Mouse (Mus musculus) neural tube, embryonic 15.5 days (tissue): Measurements from ENCODE around the gene Ano10. TPM values are rescaled to one million over a fixed set of nuclear protein-coding genes. Genes with fewer than 3 reads are reported as not detected.

ENCODE experiments used
- ATAC-seq: fragments of 200-750 bp; cut with Nextera tagmentation; 2 replicates; pipeline ENCODE4 v1.8.0; 2017; ENCODE audit warnings: mild to moderate bottlenecking, moderate TSS enrichment, moderate library complexity; ENCODE audit not compliant: low FRiP score
- H3K27ac ChIP-seq: fragments of 300-500 bp; sonication (generic); replicated peaks from 2 replicates; pipeline ENCODE4 v1.5.1; 2015; ENCODE audit warnings: mild to moderate bottlenecking, inconsistent platforms
- H3K27me3 ChIP-seq: fragments of 300-500 bp; sonication (generic); replicated peaks from 2 replicates; pipeline ENCODE4 v1.6.1; 2015; ENCODE audit warnings: inconsistent platforms
- H3K36me3 ChIP-seq: fragments of 300-500 bp; sonication (generic); 2 replicates; pipeline ENCODE4 v1.6.1; 2015; ENCODE audit warnings: inconsistent platforms
- H3K4me1 ChIP-seq: fragments of 300-500 bp; sonication (generic); 2 replicates; pipeline ENCODE4 v1.6.1; 2015; ENCODE audit warnings: inconsistent platforms
- H3K4me2 ChIP-seq: fragments of 300-500 bp; sonication (generic); 2 replicates; pipeline ENCODE4 v1.6.1; 2015; ENCODE audit warnings: inconsistent platforms, mild to moderate bottlenecking, moderate library complexity
- H3K4me3 ChIP-seq: fragments of 300-500 bp; sonication (generic); replicated peaks from 2 replicates; pipeline ENCODE4 v1.5.1; 2015; ENCODE audit warnings: mild to moderate bottlenecking, inconsistent platforms
- H3K9ac ChIP-seq: fragments of 300-500 bp; sonication (generic); replicated peaks from 2 replicates; pipeline ENCODE4 v1.6.1; 2015; ENCODE audit warnings: mild to moderate bottlenecking, inconsistent platforms
- H3K9me3 ChIP-seq: fragments of 300-500 bp; sonication (generic); replicated peaks from 2 replicates; pipeline ENCODE4 v1.6.1; 2016; ENCODE audit warnings: inconsistent platforms
- WGBS: fragments of 180-500 bp; shearing (Covaris S2); methylation state at CpG from one replicate; pipeline ENCODE4 v1.1.7; 2015; ENCODE audit warnings: mixed read lengths; 5-methylcytosine and 5-hydroxymethylcytosine counted together
- polyA plus RNA-seq: library from polyadenylated mRNA; unstranded; fragments of >200 nt; fragmentation: Nextera tagmentation; extraction: Ambion mirVana; gene quantifications from 2 replicates; pipeline ENCODE4 v1.2.1, GENCODE M21; 2015

Gene Ano10
- polyA plus RNA-seq, 1 experiment from 2014 or later = 41.6 TPM

DNA sequence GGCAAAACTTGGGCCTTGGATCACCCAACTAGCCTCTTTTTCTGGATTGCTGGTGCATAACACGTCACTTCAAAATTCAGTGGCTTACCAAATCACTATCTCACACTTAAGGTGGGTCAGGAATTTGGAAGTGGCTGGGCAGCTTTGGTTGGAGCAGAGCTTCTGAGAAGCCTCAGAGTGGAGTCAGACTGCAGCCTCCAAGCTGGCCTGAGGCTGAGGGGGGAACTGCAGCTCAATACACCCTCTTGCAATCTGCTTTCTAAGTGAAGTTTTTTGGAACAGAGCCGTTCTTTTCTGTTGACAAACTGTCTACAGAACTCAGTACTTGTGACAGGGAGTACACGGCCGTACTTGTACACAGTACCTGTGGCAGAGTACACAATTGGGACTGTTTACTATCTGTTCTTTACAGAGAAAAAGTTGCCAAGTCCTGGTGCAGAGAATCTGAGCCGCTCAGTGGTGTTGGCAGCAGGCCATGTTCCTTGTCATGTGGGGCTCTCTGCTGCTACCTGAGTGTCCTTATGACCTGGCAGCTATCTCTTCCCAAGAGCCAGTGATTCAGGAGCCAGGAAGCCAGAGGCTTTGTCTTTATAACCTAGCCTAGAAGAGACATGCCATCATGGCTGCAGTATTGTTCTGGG lies 99.1 kb downstream of the Ano10 start:
- no peak for ATAC-seq
- 0 out of 2 replicates have a peak, but pooled peaks cover 5% of the 10 kb centered on the region for H3K36me3 ChIP-seq
- H3K4me3 ChIP-seq = no peak overlapping the region
- 77% methylated on average over 5 of the region's 5 CpGs for WGBS
- H3K9ac ChIP-seq = no peak overlapping the region
- H3K4me2 ChIP-seq = no peak overlapping the region
- no peak overlapping the region for H3K27ac ChIP-seq
- peaks cover 4% of the 10 kb centered on the region; the same call in 1 of the 2 replicates for H3K4me1 ChIP-seq
- no peaks in the 10 kb centered on the region for H3K27me3 ChIP-seq
- H3K9me3 ChIP-seq = no peaks in the 10 kb centered on the region

DNA sequence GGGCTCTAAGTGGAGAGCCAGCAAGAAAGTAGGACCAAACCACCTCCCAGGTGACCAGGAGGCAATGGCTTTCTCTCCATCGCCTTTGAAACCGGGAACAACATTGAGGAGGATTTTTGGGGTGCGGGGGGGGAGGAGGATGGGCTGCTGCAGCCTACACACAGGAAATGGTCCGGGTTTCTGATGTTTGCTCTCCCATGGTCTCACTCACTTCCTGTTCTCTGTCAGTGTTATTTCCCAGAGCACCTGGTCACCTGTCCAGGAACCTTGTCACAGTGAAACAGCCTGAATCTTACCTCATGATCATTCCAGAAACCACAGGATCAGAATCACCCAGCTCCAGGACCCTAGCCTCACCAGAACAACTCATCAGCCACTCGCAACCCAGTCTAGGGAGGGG lies 100.4 kb downstream of the Ano10 start:
- Histone ChIP-seq H3K36me3 (no peaks in the 10 kb centered on the region), H3K27ac (no peak overlapping the region), H3K4me1 (peaks cover 4% of the 10 kb centered on the region; the same call in 1 of the 2 replicates), H3K9ac (no peak overlapping the region), H3K4me3 (no peak overlapping the region), H3K27me3 (no peaks in the 10 kb centered on the region), H3K9me3 (no peaks in the 10 kb centered on the region), H3K4me2 (no peak overlapping the region)
- ATAC-seq = no peak
- WGBS = 85% methylated on average over 5 of the region's 5 CpGs

GRCm38 (mm10) chr9:122193361-122193760 lies 100.9 kb downstream of the Ano10 start:
- Histone ChIP-seq H3K9ac (no peak overlapping the region), H3K4me2 (no peak overlapping the region), H3K36me3 (no peaks in the 10 kb centered on the region), H3K4me1 (peaks cover 2% of the 10 kb centered on the region; the same call in 1 of the 2 replicates), H3K9me3 (no peaks in the 10 kb centered on the region), H3K4me3 (no peak overlapping the region), H3K27ac (no peak overlapping the region), H3K27me3 (no peaks in the 10 kb centered on the region)
- WGBS = 79% methylated on average over 5 of the region's 5 CpGs
- ATAC-seq = no peak

GRCm38 (mm10) chr9:122188724-122189123 lies 105.5 kb downstream of the Ano10 start:
- WGBS = 67% methylated on average over 1 of the region's 1 CpGs
- H3K9ac ChIP-seq = no peak overlapping the region
- no peaks in the 10 kb centered on the region for H3K36me3 ChIP-seq
- no peaks in the 10 kb centered on the region for H3K9me3 ChIP-seq
- H3K4me3 ChIP-seq = no peak overlapping the region
- no peak for ATAC-seq
- H3K4me2 ChIP-seq = no peak overlapping the region
- no peaks in the 10 kb centered on the region for H3K27me3 ChIP-seq
- no peaks in the 10 kb centered on the region for H3K4me1 ChIP-seq
- no peak overlapping the region for H3K27ac ChIP-seq

GRCm38 (mm10) chr9:122187451-122187921 lies 106.7 kb downstream of the Ano10 start:
- H3K27me3 ChIP-seq = no peaks in the 10 kb centered on the region
- H3K9me3 ChIP-seq = no peaks in the 10 kb centered on the region
- no peak overlapping the region for H3K9ac ChIP-seq
- ATAC-seq = no peak
- H3K4me3 ChIP-seq = no peak overlapping the region
- WGBS = 89% methylated on average over 7 of the region's 7 CpGs
- no peaks in the 10 kb centered on the region for H3K36me3 ChIP-seq
- no peak overlapping the region for H3K4me2 ChIP-seq
- H3K4me1 ChIP-seq = no peaks in the 10 kb centered on the region
- no peak overlapping the region for H3K27ac ChIP-seq

DNA sequence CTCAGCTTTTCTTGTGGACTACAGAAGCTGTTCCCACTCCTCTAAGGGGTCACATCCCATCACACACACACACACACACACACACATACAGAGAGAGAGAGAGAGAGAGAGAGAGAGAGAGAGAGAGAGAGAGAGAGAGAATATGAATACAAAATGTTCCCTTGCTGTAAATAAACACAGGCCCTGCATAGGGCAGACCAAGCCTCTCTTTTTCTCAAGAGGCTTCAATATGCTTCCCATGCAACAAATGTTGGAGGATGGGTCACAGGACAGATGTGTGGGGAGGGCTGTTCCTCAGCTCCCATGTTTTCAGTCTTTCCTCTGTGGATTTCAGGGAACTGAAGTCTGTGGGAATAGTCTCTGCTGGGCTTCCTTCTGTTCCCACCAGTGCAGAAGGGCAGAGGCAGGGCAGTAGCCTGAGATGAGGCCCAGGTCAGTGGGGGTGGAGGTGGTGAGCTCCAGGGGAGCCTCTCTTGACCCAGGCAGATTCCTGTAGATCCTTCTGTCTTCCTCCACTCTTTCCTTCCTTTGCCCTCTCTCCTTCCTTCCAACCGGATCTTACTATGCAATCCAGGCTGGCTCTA lies 107.5 kb downstream of the Ano10 start:
- Histone ChIP-seq H3K27ac (no peak overlapping the region), H3K9me3 (no peaks in the 10 kb centered on the region), H3K9ac (no peak overlapping the region), H3K4me1 (no peaks in the 10 kb centered on the region), H3K4me3 (no peak overlapping the region), H3K4me2 (no peak overlapping the region), H3K36me3 (no peaks in the 10 kb centered on the region), H3K27me3 (no peaks in the 10 kb centered on the region)
- no peak for ATAC-seq
- 87% methylated on average over 1 of the region's 1 CpGs for WGBS

GRCm38 (mm10) chr9:122185953-122186352 lies 108.3 kb downstream of the Ano10 start:
- Histone ChIP-seq H3K4me2 (no peak overlapping the region), H3K9me3 (no peaks in the 10 kb centered on the region), H3K4me3 (no peak overlapping the region), H3K27me3 (no peaks in the 10 kb centered on the region), H3K4me1 (no peaks in the 10 kb centered on the region), H3K27ac (no peak overlapping the region; the same call in 1 of the 2 replicates), H3K36me3 (no peaks in the 10 kb centered on the region), H3K9ac (no peak overlapping the region)
- no peak for ATAC-seq
- WGBS = 82% methylated on average over 6 of the region's 6 CpGs

DNA sequence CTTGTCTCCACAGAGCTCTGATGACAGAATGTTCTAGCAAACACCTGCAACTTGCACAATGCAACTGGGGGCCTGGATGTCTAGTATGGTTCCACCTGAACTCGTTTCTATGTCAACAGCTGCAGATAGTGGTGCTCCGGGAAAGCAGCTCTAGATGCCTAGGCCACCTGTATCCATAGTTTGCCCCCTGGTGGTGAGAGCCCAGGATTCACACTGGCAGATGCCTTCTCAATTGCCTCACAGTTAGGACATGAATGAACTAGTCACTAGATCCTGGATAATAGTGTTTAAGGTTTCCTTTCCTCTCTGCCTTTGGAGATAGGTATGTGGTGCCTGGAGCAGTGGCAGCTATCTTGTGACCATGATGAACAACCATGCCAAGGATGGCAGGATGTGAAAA lies 109.2 kb downstream of the Ano10 start:
- no peak for ATAC-seq
- no peak overlapping the region for H3K27ac ChIP-seq
- no peak overlapping the region for H3K9ac ChIP-seq
- no peak overlapping the region for H3K4me3 ChIP-seq
- no peak overlapping the region for H3K4me2 ChIP-seq
- no peaks in the 10 kb centered on the region for H3K9me3 ChIP-seq
- H3K27me3 ChIP-seq = no peaks in the 10 kb centered on the region
- 15% methylated on average over 2 of the region's 2 CpGs for WGBS
- no peaks in the 10 kb centered on the region for H3K4me1 ChIP-seq
- H3K36me3 ChIP-seq = no peaks in the 10 kb centered on the region

GRCm38 (mm10) chr9:122184329-122184728 lies 109.9 kb downstream of the Ano10 start:
- H3K27me3 ChIP-seq = no peaks in the 10 kb centered on the region
- H3K27ac ChIP-seq = no peak overlapping the region
- H3K4me1 ChIP-seq = no peaks in the 10 kb centered on the region
- ATAC-seq = no peak
- no peak overlapping the region for H3K9ac ChIP-seq
- no peaks in the 10 kb centered on the region for H3K9me3 ChIP-seq
- H3K4me3 ChIP-seq = no peak overlapping the region
- H3K36me3 ChIP-seq = no peaks in the 10 kb centered on the region
- WGBS = 91% methylated on average over 3 of the region's 3 CpGs
- no peak overlapping the region for H3K4me2 ChIP-seq

DNA sequence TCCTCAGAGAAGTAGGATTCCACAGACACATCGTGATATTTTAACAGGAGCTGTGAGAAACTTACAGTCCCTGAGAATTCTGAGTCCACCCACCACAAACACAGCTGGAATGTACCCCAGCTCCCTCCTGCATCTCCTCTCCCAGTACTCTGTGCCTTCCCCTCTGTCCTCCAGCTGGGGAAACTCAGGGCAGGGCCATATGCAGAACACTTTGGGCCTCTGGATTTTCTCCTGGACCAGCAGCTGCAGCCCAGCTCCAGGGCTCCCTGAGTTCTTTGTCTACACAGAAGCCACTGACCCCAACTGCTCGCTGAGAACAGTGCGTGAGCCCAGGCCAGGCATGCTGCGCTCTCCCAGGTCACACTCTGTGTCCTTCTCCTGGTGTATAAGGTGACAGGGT lies 111.1 kb downstream of the Ano10 start:
- no peak overlapping the region for H3K4me2 ChIP-seq
- no peak overlapping the region for H3K27ac ChIP-seq
- 80% methylated on average over 4 of the region's 4 CpGs for WGBS
- no peak overlapping the region for H3K9ac ChIP-seq
- no peak overlapping the region for H3K4me3 ChIP-seq
- H3K36me3 ChIP-seq = no peaks in the 10 kb centered on the region
- no peaks in the 10 kb centered on the region for H3K9me3 ChIP-seq
- no peaks in the 10 kb centered on the region for H3K27me3 ChIP-seq
- no peak for ATAC-seq
- no peaks in the 10 kb centered on the region for H3K4me1 ChIP-seq

DNA sequence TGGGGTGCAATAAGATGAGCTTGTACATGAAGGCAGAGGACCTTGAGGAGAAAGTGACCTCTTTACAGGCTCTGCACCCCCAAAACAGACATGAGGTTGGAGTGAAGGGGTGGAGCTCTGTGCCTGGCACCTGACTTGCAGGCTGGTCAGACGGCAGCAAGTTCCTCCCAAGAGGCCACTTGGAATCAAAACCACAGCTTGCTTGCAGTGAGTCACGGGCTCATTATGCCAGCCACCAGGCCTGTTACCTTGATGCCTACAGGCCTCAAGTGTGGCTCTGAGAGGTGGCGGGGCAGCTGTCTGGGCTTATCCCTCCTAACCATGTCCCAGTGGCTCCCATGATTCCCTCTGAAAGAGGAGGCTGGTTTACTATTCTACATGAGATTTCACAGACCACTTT lies 114.1 kb downstream of the Ano10 start:
- no peak overlapping the region for H3K4me3 ChIP-seq
- H3K4me2 ChIP-seq = no peak overlapping the region
- H3K27me3 ChIP-seq = no peaks in the 10 kb centered on the region
- H3K9me3 ChIP-seq = no peaks in the 10 kb centered on the region
- H3K27ac ChIP-seq = no peak overlapping the region
- 72% methylated on average over 3 of the region's 3 CpGs for WGBS
- ATAC-seq = no peak
- no peak overlapping the region for H3K9ac ChIP-seq
- H3K36me3 ChIP-seq = peaks cover 10% of the 10 kb centered on the region; the same call in 1 of the 2 replicates
- H3K4me1 ChIP-seq = no peaks in the 10 kb centered on the region

- H3K36me3 ChIP-seq = peaks cover 13% of the 10 kb centered on the region; the same call in 1 of the 2 replicates
- no peak overlapping the region for H3K4me2 ChIP-seq
- H3K27ac ChIP-seq = no peak overlapping the region
- no peaks in the 10 kb centered on the region for H3K27me3 ChIP-seq
- H3K4me1 ChIP-seq = peaks cover 8% of the 10 kb centered on the region
- no peak overlapping the region for H3K9ac ChIP-seq
- H3K4me3 ChIP-seq = no peak overlapping the region
- WGBS = 76% methylated on average over 4 of the region's 4 CpGs
- no peak for ATAC-seq
- no peaks in the 10 kb centered on the region for H3K9me3 ChIP-seq
Observed at GRCm38 (mm10) chr9:122178427-122178826, 115.8 kb downstream of the Ano10 start.
